Mouse (Mus musculus): ENCODE results near the gene Proser2. TPM values are rescaled to one million over a fixed set of nuclear protein-coding genes. Genes with fewer than 3 reads are reported as not detected.

Gene Proser2
- polyA plus RNA-seq (2012; rRNA removed) = 2.9 and 3.3 TPM in 2 replicates

GRCm38 (mm10) chr2:6129555-6130355 lies at the start of gene Proser2:
TSS of gene Proser2 (minus strand) at chr2:6130211.

Other genes starting within 250 kb of the Proser2 start
- gene Sec61a2, start 234.8 kb downstream of the Proser2 start, polyA plus RNA-seq (2012; rRNA removed) = 186 and 194 TPM in 2 replicates
- 14.7 and 16.9 TPM in 2 replicates for gene Dhtkd1, start 187.4 kb downstream of the Proser2 start, polyA plus RNA-seq (2012; rRNA removed)
- 11.3 and 11.6 TPM in 2 replicates for gene Upf2, start 178.7 kb downstream of the Proser2 start, polyA plus RNA-seq (2012; rRNA removed)
- gene Echdc3, start 82.8 kb upstream of the Proser2 start, polyA plus RNA-seq (2012; rRNA removed) = 0.73 and 1.2 TPM in 2 replicates
- 11.9 and 12.6 TPM in 2 replicates for gene Usp6nl, start 192.5 kb upstream of the Proser2 start, polyA plus RNA-seq (2012; rRNA removed)

Measured in central nervous system, embryonic 18 days (tissue).